Mouse (Mus musculus): ENCODE measurements at regions not wholly inside any gene's neighbourhood (a gene's known extent, or its start where the extent isn't known, plus 50 kb on each side); places are given as distances from the start of the nearest gene placed in this dataset.

DNA sequence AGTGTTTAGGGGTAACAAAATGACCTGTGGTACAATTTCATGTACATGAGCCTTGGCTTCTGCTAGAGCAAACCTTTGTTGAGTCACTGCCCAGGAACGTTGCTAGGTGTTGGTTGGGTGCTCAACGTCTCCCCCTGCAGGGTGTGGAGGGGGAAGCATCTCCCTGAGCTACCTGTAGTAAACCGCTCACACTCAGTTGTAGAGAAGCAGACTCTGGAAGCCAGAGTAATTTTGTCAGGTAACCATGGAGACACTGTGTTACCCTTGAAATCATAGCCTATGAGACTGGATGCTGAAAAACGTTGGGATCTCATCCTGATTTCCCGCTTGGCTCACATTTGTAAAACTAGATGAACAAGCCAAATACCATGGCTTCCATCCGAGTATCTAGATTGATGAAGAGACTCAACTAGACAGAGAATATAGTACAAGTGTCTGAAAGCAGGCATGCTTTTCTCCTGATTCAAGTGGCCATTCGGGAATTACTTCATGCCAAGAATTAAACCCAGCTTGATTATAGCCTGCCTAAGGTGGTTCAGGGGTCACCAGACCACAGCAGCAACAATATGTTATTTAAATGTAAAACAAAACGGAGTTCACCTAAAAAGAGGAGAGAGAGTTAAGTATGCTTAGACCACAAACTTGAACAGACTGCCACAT lies 63.7 kb upstream of the Ctla4 start:
- H3K9me3 ChIP-seq (replicated peaks; ENCODE audit: control insufficient read depth, low read length) = no peaks in the 10 kb centered on the region
- peak; percentile 43 for DNase-seq (ENCODE audit: low spot score)
- no peak overlapping the region for H3K4me3 ChIP-seq (ENCODE audit: low read depth, low read length)
- WGBS = 56% methylated on average over 8 of the region's 8 CpGs
- no peaks in the 10 kb centered on the region for H3K36me3 ChIP-seq (replicated peaks; ENCODE audit: control insufficient read depth, insufficient read depth, low read depth, low read length)
- H3K9ac ChIP-seq (replicated peaks; ENCODE audit: low read length) = no peak overlapping the region
- no peak overlapping the region for H3K27ac ChIP-seq (replicated peaks; ENCODE audit: low read depth, low read length)
- H3K4me2 ChIP-seq (ENCODE audit: low read depth, low read length) = no peak overlapping the region
- no peaks in the 10 kb centered on the region for H3K27me3 ChIP-seq (ENCODE audit: control insufficient read depth, insufficient read depth, low read length)
- ATAC-seq (replicated peaks; ENCODE audit: insufficient number of reproducible peaks, low FRiP score, low TSS enrichment, low read depth) = no peak
- H3K4me1 ChIP-seq (ENCODE audit: control insufficient read depth, insufficient read depth, low read length) = no peaks in the 10 kb centered on the region

DNA sequence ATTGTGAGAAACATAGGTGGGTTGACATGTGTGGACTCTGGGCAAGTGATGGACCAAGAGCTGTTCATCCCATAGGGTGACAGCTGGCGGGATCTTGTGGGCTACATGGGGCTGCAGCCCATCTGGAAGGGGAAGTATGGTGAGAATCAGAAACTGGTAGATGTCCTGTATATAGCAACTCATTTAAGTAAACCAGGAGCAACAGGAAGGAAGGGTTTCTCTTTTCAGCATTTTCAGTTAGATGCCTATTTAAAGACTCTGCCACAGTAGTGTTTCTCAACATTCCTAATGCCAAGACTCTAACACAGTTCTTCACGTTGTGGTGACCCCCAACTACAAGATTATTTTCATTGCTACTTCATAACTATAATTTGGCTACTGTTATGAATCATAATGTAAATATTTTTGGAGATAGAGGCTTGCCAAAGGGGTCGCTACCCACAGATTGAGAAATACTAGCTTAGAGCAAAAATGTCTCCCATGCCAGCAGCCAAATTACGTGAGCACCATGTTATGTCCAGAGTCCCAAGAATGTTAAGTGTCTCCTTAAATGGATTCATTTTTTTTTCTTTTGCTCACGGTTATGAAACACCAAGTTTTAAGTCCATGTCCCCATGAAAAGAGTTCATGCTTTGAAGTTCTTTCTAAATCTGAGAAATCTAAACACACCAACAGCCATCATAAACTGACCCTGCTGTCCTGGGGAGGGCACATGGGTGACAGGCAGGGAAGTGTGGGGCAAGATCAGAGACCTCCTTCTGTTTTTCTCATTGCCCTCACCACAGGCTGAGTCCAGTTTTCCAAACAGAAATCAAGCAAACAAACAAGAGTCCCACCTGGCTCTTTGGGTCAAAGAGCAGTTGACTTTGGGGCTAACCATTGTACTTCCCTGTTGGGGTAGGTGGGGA lies 62.3 kb upstream of the Ctla4 start:
- no peak overlapping the region for H3K27ac ChIP-seq (replicated peaks; ENCODE audit: low read depth, low read length)
- no peak overlapping the region for H3K9ac ChIP-seq (replicated peaks; ENCODE audit: low read length)
- no peaks in the 10 kb centered on the region for H3K36me3 ChIP-seq (replicated peaks; ENCODE audit: control insufficient read depth, insufficient read depth, low read depth, low read length)
- 83% methylated on average over 5 of the region's 5 CpGs for WGBS
- ATAC-seq (replicated peaks; ENCODE audit: insufficient number of reproducible peaks, low FRiP score, low TSS enrichment, low read depth) = no peak
- H3K27me3 ChIP-seq (ENCODE audit: control insufficient read depth, insufficient read depth, low read length) = no peaks in the 10 kb centered on the region
- no peaks in the 10 kb centered on the region for H3K4me1 ChIP-seq (ENCODE audit: control insufficient read depth, insufficient read depth, low read length)
- DNase-seq (ENCODE audit: low spot score) = no peak
- no peak overlapping the region for H3K4me3 ChIP-seq (ENCODE audit: low read depth, low read length)
- H3K4me2 ChIP-seq (ENCODE audit: low read depth, low read length) = no peak overlapping the region
- H3K9me3 ChIP-seq (replicated peaks; ENCODE audit: control insufficient read depth, low read length) = no peaks in the 10 kb centered on the region

DNA sequence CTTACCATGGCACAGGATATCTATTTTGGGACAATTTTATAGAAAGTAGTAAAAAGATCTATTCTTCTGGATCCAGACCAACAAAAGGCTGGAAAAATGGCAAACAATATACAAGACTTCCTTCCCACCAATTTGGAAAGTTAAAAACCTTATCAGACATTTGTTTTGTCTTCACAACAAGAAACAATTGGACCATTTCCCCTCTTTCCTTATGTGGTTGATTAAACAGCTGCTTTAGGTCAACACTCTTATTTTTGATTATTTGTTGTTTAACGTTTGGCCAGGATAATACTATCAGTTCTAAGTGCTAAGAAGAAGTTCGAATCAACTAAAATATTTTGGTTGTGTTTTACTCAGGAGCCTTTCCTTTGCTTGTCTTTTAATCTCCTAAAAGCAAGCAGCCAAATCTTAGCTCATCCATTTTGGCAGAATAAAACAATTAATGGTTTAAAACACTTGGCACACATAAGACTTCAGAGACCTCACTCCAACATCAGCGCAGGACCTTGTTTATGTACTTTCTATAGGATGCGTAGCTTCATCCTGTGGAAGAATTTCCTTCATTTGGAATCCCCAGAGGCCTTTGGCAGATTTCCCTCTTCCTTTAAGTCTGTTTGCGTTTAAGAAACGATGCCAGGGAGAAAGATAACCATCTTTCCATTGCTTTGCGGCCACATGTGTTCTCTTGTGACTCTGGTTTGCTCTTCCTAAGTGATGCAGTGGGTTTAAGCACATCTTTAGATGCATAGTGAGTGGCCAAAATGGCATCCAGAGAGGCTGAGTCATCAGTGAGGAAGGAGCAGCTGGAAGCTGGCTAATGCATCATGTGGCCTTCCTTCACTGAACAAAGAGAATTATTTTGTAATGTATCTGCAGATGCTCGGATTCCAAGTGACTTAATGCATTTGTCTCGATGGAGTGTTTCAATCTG lies 61.3 kb upstream of the Ctla4 start:
- H3K4me3 ChIP-seq (ENCODE audit: low read depth, low read length) = no peak overlapping the region
- 58% methylated on average over 9 of the region's 9 CpGs for WGBS
- peak; percentile 7 for DNase-seq (ENCODE audit: low spot score)
- no peak overlapping the region for H3K4me2 ChIP-seq (ENCODE audit: low read depth, low read length)
- no peak overlapping the region for H3K27ac ChIP-seq (replicated peaks; ENCODE audit: low read depth, low read length)
- H3K9ac ChIP-seq (replicated peaks; ENCODE audit: low read length) = no peak overlapping the region
- no peaks in the 10 kb centered on the region for H3K27me3 ChIP-seq (ENCODE audit: control insufficient read depth, insufficient read depth, low read length)
- no peak for ATAC-seq (replicated peaks; ENCODE audit: insufficient number of reproducible peaks, low FRiP score, low TSS enrichment, low read depth)
- H3K9me3 ChIP-seq (replicated peaks; ENCODE audit: control insufficient read depth, low read length) = no peaks in the 10 kb centered on the region
- H3K36me3 ChIP-seq (replicated peaks; ENCODE audit: control insufficient read depth, insufficient read depth, low read depth, low read length) = no peaks in the 10 kb centered on the region
- H3K4me1 ChIP-seq (ENCODE audit: control insufficient read depth, insufficient read depth, low read length) = no peaks in the 10 kb centered on the region

DNA sequence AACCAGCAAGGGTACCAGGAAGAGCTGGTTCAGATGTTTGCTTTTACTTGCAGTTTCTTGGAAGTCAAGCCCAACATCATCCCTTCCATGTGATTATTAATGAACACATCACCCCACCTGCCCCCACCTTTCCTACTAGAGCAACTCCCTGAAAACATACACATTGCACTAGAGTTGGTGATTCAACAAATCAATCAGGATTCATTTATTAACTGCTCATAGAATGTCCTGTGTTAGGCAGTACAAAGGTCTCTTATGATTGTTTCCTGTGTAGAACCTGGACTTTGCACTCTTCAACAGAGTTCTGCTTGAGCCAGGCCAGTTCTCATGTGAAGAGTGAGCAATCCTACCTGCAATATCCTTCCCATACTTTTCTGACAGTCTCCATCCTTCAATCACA lies 59.8 kb upstream of the Ctla4 start:
- H3K36me3 ChIP-seq (replicated peaks; ENCODE audit: control insufficient read depth, insufficient read depth, low read depth, low read length) = no peaks in the 10 kb centered on the region
- H3K4me3 ChIP-seq (ENCODE audit: low read depth, low read length) = no peak overlapping the region
- DNase-seq (ENCODE audit: low spot score) (no peak), ATAC-seq (replicated peaks; ENCODE audit: insufficient number of reproducible peaks, low FRiP score, low TSS enrichment, low read depth) (no peak)
- no peak overlapping the region for H3K4me2 ChIP-seq (ENCODE audit: low read depth, low read length)
- no peak overlapping the region for H3K27ac ChIP-seq (replicated peaks; ENCODE audit: low read depth, low read length)
- H3K27me3 ChIP-seq (ENCODE audit: control insufficient read depth, insufficient read depth, low read length) = no peaks in the 10 kb centered on the region
- no peaks in the 10 kb centered on the region for H3K9me3 ChIP-seq (replicated peaks; ENCODE audit: control insufficient read depth, low read length)
- H3K9ac ChIP-seq (replicated peaks; ENCODE audit: low read length) = no peak overlapping the region
- H3K4me1 ChIP-seq (ENCODE audit: control insufficient read depth, insufficient read depth, low read length) = no peaks in the 10 kb centered on the region

DNA sequence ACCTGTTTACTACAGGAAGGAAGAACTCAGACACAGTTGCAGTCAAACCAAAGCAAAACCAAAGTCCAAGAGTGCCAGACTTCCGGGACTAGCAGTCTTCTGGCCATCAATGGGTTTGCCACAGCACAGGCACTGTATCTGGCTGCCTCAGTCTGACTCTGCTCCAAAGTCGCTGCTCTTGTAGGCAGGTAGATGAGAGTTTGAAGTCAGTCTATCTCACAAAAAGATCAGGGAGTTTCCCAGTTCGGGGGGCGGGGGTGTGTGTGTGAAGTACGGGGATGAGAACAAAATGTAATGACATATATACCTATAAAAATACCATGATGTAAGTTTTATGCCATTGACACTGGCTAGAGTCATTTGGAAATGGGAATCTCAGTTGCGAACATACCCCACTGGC lies 58.6 kb upstream of the Ctla4 start:
- DNase-seq (ENCODE audit: low spot score) (no peak), ATAC-seq (replicated peaks; ENCODE audit: insufficient number of reproducible peaks, low FRiP score, low TSS enrichment, low read depth) (no peak)
- no peaks in the 10 kb centered on the region for H3K27me3 ChIP-seq (ENCODE audit: control insufficient read depth, insufficient read depth, low read length)
- no peaks in the 10 kb centered on the region for H3K9me3 ChIP-seq (replicated peaks; ENCODE audit: control insufficient read depth, low read length)
- no peak overlapping the region for H3K4me2 ChIP-seq (ENCODE audit: low read depth, low read length)
- no peak overlapping the region for H3K4me3 ChIP-seq (ENCODE audit: low read depth, low read length)
- no peak overlapping the region for H3K9ac ChIP-seq (replicated peaks; ENCODE audit: low read length)
- 88% methylated on average over 6 of the region's 6 CpGs for WGBS
- H3K27ac ChIP-seq (replicated peaks; ENCODE audit: low read depth, low read length) = no peak overlapping the region
- H3K36me3 ChIP-seq (replicated peaks; ENCODE audit: control insufficient read depth, insufficient read depth, low read depth, low read length) = no peaks in the 10 kb centered on the region
- H3K4me1 ChIP-seq (ENCODE audit: control insufficient read depth, insufficient read depth, low read length) = no peaks in the 10 kb centered on the region

DNA sequence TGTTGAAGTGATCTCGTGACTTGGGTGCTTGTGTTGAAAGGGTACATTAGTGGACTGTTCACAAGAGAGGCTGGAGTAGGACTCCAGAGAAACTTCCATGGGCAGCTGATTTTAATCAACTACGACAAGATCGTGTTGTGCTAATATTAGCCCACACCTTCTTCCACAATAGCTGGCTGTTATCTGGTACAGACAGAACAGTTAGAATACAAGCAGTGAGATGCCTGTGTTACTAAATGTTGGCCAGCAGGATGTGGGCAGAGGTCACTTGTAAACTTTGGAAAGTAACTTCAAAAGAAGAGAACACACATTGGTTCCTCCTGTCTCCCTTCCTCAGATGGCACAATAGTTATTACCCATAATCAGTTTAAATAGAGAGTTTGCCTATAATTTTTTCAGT lies 57.0 kb upstream of the Ctla4 start:
- H3K36me3 ChIP-seq (replicated peaks; ENCODE audit: control insufficient read depth, insufficient read depth, low read depth, low read length) = no peaks in the 10 kb centered on the region
- H3K27me3 ChIP-seq (ENCODE audit: control insufficient read depth, insufficient read depth, low read length) = no peaks in the 10 kb centered on the region
- no peak overlapping the region for H3K27ac ChIP-seq (replicated peaks; ENCODE audit: low read depth, low read length)
- 60% methylated on average over 3 of the region's 3 CpGs for WGBS
- no peak overlapping the region for H3K4me2 ChIP-seq (ENCODE audit: low read depth, low read length)
- no peaks in the 10 kb centered on the region for H3K4me1 ChIP-seq (ENCODE audit: control insufficient read depth, insufficient read depth, low read length)
- H3K4me3 ChIP-seq (ENCODE audit: low read depth, low read length) = no peak overlapping the region
- no peak for ATAC-seq (replicated peaks; ENCODE audit: insufficient number of reproducible peaks, low FRiP score, low TSS enrichment, low read depth)
- H3K9me3 ChIP-seq (replicated peaks; ENCODE audit: control insufficient read depth, low read length) = no peaks in the 10 kb centered on the region
- DNase-seq (ENCODE audit: low spot score) = no peak
- no peak overlapping the region for H3K9ac ChIP-seq (replicated peaks; ENCODE audit: low read length)

DNA sequence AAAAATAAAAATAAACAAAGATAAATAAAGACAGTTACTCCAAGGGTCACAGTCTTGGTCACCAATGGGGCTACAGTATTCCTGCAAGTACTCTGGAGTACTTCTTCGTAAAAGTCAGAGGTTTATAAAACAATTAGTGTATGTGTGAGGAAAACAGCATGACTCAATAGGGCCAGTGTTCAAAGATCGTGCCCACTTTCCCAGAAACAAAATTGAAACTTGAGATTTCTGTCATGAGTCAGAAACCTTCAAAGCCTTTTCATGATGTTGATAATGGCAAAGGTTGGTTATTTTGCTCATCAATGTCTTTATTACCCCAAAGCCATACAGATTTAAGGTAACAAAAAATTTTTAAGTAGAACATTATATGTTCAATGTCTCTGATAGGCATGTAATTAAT lies 53.1 kb upstream of the Ctla4 start:
- no peaks in the 10 kb centered on the region for H3K36me3 ChIP-seq (replicated peaks; ENCODE audit: control insufficient read depth, insufficient read depth, low read depth, low read length)
- H3K4me3 ChIP-seq (ENCODE audit: low read depth, low read length) = no peak overlapping the region
- no peaks in the 10 kb centered on the region for H3K9me3 ChIP-seq (replicated peaks; ENCODE audit: control insufficient read depth, low read length)
- H3K27ac ChIP-seq (replicated peaks; ENCODE audit: low read depth, low read length) = no peak overlapping the region
- no peak for DNase-seq (ENCODE audit: low spot score)
- no peaks in the 10 kb centered on the region for H3K27me3 ChIP-seq (ENCODE audit: control insufficient read depth, insufficient read depth, low read length)
- ATAC-seq (replicated peaks; ENCODE audit: insufficient number of reproducible peaks, low FRiP score, low TSS enrichment, low read depth) = no peak
- H3K9ac ChIP-seq (replicated peaks; ENCODE audit: low read length) = no peak overlapping the region
- WGBS = 60% methylated on average over 2 of the region's 2 CpGs
- H3K4me2 ChIP-seq (ENCODE audit: low read depth, low read length) = no peak overlapping the region
- H3K4me1 ChIP-seq (ENCODE audit: control insufficient read depth, insufficient read depth, low read length) = no peaks in the 10 kb centered on the region
